8 mouse cellular contexts compared by ENCODE assay signal in genomic region chr9:95667836-95668235, GRCm38 (mm10). TPM values are rescaled to one million over a fixed set of nuclear protein-coding genes. Genes with fewer than 3 reads are reported as not detected.
DNase-seq lines count a peak whose midpoint lies in the region; ATAC-seq and TF ChIP-seq lines count a peak whose summit lies in the region.

No protein-coding gene starts in this region.

- DNase-seq in Muller cell, postnatal 12 days (ENCODE audit: inconsistent ontology term) = peak; percentile 74
- peak; percentile 36 to 62 for DNase-seq in adrenal gland, postnatal 36 days
- peak; percentile 50 for DNase-seq in gastrocnemius, adult 18-20 months (ENCODE audit: low spot score)
- DNase-seq in hindbrain, postnatal 0 days (ENCODE audit: low spot score) = peak; percentile 80
- peak; percentile 35 to 41 for DNase-seq in left cerebral cortex, postnatal 36 days (ENCODE audit: low spot score in 2 of 2)
- peak; percentile 49 for DNase-seq in telencephalon, adult 2 months (ENCODE audit: low read depth, low spot score)
- no peak for DNase-seq in embryo, embryonic 11 days
- DNase-seq in spleen, postnatal 10 days (ENCODE audit: low spot score in 2 of 2) = no peak

- H3K4me3 ChIP-seq in hindbrain, postnatal 0 days (ENCODE audit: low read length) = no peak overlapping the region

- no peaks in the 10 kb centered on the region for H3K9me3 ChIP-seq in hindbrain, postnatal 0 days (ENCODE audit: low read length)

- peak overlapping the region; percentile 31 for H3K4me2 ChIP-seq in hindbrain, postnatal 0 days (ENCODE audit: low read depth, low read length)

- no peaks in the 10 kb centered on the region; the same call in 1 of the 2 replicates for H3K4me1 ChIP-seq in hindbrain, postnatal 0 days (ENCODE audit: insufficient read depth, low read length)

- peak; percentile 68 for ATAC-seq in hindbrain, postnatal 0 days

- 14% methylated on average over 9 of the region's 9 CpGs for WGBS in hindbrain, postnatal 0 days

- no peak overlapping the region for H3K27ac ChIP-seq in hindbrain, postnatal 0 days

- TF ChIP-seq CTCF in hindbrain, postnatal 0 days (IDR thresholded peaks at IDR 0.05; ENCODE audit: low read depth) = no peak

- no peaks in the 10 kb centered on the region for H3K36me3 ChIP-seq in hindbrain, postnatal 0 days (ENCODE audit: insufficient read depth, low read length)

- 0 out of 2 replicates have a peak overlapping the region, but pooled peaks have one; percentile 5 for H3K9ac ChIP-seq in hindbrain, postnatal 0 days (replicated peaks; ENCODE audit: low read length)

- intact Hi-C loops in left cerebral cortex, postnatal 36 days (cut with DNase I) = no loop called here

- no peaks in the 10 kb centered on the region for H3K27me3 ChIP-seq in hindbrain, postnatal 0 days (ENCODE audit: insufficient read depth, low read length)

RNA-seq across cellular contexts. Expression of gene Pcolce2, which starts 30.4 kb away (rescaled TPM):
- total RNA-seq in adrenal gland, postnatal 36 days (2021) = 1 to 10 TPM; 5.8 to 6.1 TPM
- total RNA-seq in gastrocnemius, adult 18-20 months (2021) = 10 to 100 TPM in 1 of 2 experiments, 1 to 10 TPM in 1; 7.6 to 10.6 TPM
- 2.4 and 2.6 TPM in 2 replicates for total RNA-seq in hindbrain, postnatal 0 days (2014; rRNA removed)
- 2.5 and 3.1 TPM in 2 replicates for polyA plus RNA-seq in hindbrain, postnatal 0 days (2015; fragmentation: Nextera tagmentation; extraction: Ambion mirVana)
- 1 to 10 TPM; 1.7 to 1.8 TPM for total RNA-seq in left cerebral cortex, postnatal 36 days (2021)

Comparison
In these comparisons a context has a peak if more than half of its experiments do, and no peak if none do; other contexts are left out.
1. DNase-seq: peak in Muller cell, postnatal 12 days (single experiment), adrenal gland, postnatal 36 days (2 of 2), gastrocnemius, adult 18-20 months (single experiment), hindbrain, postnatal 0 days (single experiment), left cerebral cortex, postnatal 36 days (2 of 2) and telencephalon, adult 2 months (single experiment); none in embryo, embryonic 11 days (single experiment) and spleen, postnatal 10 days (0 of 2).